Mouse (Mus musculus): ENCODE measurements around the gene Sirt1. TPM values are rescaled to one million over a fixed set of nuclear protein-coding genes. Genes with fewer than 3 reads are reported as not detected.

Sirt1 gene
- polyA plus RNA-seq, 1 experiment = 10.0 TPM

DNA sequence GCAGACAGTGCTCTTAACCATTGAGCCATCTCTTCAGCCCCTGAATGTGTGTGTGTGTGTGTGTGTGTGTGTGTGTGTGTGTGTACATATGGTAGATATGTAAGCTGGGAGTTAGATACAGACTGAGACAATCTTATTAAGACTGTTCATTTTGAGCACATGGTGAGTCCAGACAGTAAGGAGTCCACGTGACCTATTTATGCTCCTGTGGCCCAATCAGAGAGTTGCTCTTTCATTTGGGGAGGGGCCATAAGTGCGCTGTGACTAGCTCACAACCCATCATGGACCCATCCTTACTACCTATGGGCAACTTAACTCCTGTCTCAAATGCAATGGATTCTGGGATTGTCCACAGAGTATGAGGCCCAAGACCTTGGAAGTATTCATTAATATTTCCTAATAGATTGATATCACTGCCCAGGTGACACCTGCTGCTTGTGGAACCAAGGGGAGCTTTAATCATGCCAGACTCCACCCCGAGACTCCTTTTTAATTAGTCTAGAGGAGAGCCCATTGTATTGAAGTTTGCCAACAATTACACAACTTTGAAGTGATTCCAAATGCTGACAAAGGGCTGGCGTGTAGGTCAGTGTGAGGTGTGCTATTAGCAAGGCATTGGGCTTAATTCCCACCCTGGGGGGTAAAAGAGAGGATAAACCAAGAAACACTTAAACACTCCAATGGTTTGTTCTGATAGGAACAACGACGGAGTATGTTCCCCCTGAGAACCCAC is 2.4 kb downstream of the Sirt1 start:
- Histone ChIP-seq H3K27me3 (ENCODE audit: control insufficient read depth, insufficient read depth, low read length) (no peaks in the 10 kb centered on the region), H3K27ac (ENCODE audit: control insufficient read depth, insufficient read depth, low read length) (no peak overlapping the region), H3K36me3 (ENCODE audit: control insufficient read depth, insufficient read depth, low read length) (no peaks in the 10 kb centered on the region), H3K4me1 (replicated peaks; ENCODE audit: control insufficient read depth, insufficient read depth, low read length) (peaks cover 6% of the 10 kb centered on the region), H3K4me3 (ENCODE audit: control insufficient read depth, insufficient read depth, low read length) (no peak overlapping the region)
- 92% methylated on average over 6 of the region's 6 CpGs for WGBS
- TF ChIP-seq CTCF (IDR thresholded peaks at IDR 0.05; ENCODE audit: borderline replicate concordance, control insufficient read depth, extremely low read depth, insufficient read depth, low read length, poor library complexity) (no peak), POLR2A (IDR thresholded peaks at IDR 0.05; ENCODE audit: control insufficient read depth, extremely low read depth, insufficient read depth, low read length, poor library complexity) (no peak)
- DNase-seq = no peak

DNA sequence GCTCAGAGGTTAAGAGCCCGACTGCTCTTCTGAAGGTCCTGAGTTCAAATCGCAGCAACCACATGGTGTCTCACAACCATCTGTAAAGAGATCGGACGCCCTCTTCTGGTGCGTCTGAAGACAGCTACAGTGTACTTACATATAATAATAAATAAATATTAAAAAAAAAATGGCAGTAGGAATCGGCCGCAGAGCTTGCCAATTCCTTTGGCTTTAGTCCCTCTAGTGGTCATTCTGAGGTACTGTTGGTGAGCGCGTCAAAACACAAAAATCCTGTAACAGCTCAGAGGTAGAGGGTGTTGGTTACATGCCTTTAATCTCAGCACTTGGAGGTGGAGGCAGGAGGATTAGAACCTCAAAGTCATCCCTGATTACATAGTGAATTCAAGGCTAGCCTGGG is 4.0 kb downstream of the Sirt1 start:
- no peak overlapping the region for H3K4me3 ChIP-seq (ENCODE audit: control insufficient read depth, insufficient read depth, low read length)
- peaks cover 6% of the 10 kb centered on the region for H3K4me1 ChIP-seq (replicated peaks; ENCODE audit: control insufficient read depth, insufficient read depth, low read length)
- DNase-seq = peak; percentile 49
- 18% methylated on average over 9 of the region's 9 CpGs for WGBS
- no peak for TF ChIP-seq CTCF (IDR thresholded peaks at IDR 0.05; ENCODE audit: borderline replicate concordance, control insufficient read depth, extremely low read depth, insufficient read depth, low read length, poor library complexity)
- no peak for TF ChIP-seq POLR2A (IDR thresholded peaks at IDR 0.05; ENCODE audit: control insufficient read depth, extremely low read depth, insufficient read depth, low read length, poor library complexity)
- H3K27me3 ChIP-seq (ENCODE audit: control insufficient read depth, insufficient read depth, low read length) = no peaks in the 10 kb centered on the region
- no peak overlapping the region for H3K27ac ChIP-seq (ENCODE audit: control insufficient read depth, insufficient read depth, low read length)
- no peaks in the 10 kb centered on the region for H3K36me3 ChIP-seq (ENCODE audit: control insufficient read depth, insufficient read depth, low read length)

DNA sequence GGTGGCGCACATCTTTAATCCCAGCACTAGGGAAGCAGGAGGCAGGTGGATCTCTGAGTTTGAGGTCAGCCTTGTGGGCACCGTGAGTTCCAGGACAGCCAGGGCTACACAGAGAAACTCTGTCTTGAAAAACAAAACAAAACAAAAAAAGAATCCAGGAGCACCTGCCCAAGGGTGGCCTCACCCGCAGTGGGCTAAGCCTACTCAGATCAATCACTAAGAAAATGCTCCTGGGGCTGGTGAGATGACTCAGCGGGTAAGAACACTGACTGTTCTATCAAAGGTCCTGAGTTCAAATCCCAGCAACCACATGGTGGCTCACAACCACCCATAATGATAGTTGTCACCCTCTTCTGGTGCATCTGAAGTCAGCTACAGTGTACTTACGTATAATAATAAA is 5.2 kb downstream of the Sirt1 start:
- peaks cover under 1% of the 10 kb centered on the region; the same call in 1 of the 2 replicates for H3K4me1 ChIP-seq (replicated peaks; ENCODE audit: control insufficient read depth, insufficient read depth, low read length)
- 88% methylated on average over 5 of the region's 5 CpGs for WGBS
- DNase-seq = no peak
- H3K27ac ChIP-seq (ENCODE audit: control insufficient read depth, insufficient read depth, low read length) = no peak overlapping the region
- no peaks in the 10 kb centered on the region for H3K27me3 ChIP-seq (ENCODE audit: control insufficient read depth, insufficient read depth, low read length)
- no peaks in the 10 kb centered on the region for H3K36me3 ChIP-seq (ENCODE audit: control insufficient read depth, insufficient read depth, low read length)
- no peak for TF ChIP-seq POLR2A (IDR thresholded peaks at IDR 0.05; ENCODE audit: control insufficient read depth, extremely low read depth, insufficient read depth, low read length, poor library complexity)
- no peak for TF ChIP-seq CTCF (IDR thresholded peaks at IDR 0.05; ENCODE audit: borderline replicate concordance, control insufficient read depth, extremely low read depth, insufficient read depth, low read length, poor library complexity)
- no peak overlapping the region for H3K4me3 ChIP-seq (ENCODE audit: control insufficient read depth, insufficient read depth, low read length)

DNA sequence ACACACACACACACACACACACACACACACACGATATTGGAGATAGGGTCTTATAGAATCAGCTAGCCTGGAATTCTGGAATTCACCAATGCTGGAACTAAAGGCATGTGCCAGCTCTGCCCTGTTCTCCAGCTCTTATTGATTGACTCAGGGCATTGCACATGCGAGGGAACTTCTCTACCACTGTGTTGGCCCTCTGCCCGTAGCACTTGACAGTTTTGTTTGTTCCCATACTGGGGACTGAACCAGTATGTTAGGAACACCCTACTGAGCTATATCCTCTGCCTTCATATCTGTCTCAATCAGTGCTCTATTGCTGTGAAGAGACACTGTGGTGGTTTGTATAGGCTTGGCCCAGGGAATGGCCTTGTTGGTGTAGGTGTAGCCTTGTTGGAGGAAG is 13.5 kb downstream of the Sirt1 start:
- no peak for TF ChIP-seq POLR2A (IDR thresholded peaks at IDR 0.05; ENCODE audit: control insufficient read depth, extremely low read depth, insufficient read depth, low read length, poor library complexity)
- TF ChIP-seq CTCF (IDR thresholded peaks at IDR 0.05; ENCODE audit: borderline replicate concordance, control insufficient read depth, extremely low read depth, insufficient read depth, low read length, poor library complexity) = no peak
- Histone ChIP-seq H3K4me1 (replicated peaks; ENCODE audit: control insufficient read depth, insufficient read depth, low read length) (no peaks in the 10 kb centered on the region), H3K27me3 (ENCODE audit: control insufficient read depth, insufficient read depth, low read length) (no peaks in the 10 kb centered on the region), H3K27ac (ENCODE audit: control insufficient read depth, insufficient read depth, low read length) (no peak overlapping the region), H3K36me3 (ENCODE audit: control insufficient read depth, insufficient read depth, low read length) (no peaks in the 10 kb centered on the region), H3K4me3 (ENCODE audit: control insufficient read depth, insufficient read depth, low read length) (no peak overlapping the region)
- WGBS = 85% methylated on average over 3 of the region's 3 CpGs
- DNase-seq = no peak

DNA sequence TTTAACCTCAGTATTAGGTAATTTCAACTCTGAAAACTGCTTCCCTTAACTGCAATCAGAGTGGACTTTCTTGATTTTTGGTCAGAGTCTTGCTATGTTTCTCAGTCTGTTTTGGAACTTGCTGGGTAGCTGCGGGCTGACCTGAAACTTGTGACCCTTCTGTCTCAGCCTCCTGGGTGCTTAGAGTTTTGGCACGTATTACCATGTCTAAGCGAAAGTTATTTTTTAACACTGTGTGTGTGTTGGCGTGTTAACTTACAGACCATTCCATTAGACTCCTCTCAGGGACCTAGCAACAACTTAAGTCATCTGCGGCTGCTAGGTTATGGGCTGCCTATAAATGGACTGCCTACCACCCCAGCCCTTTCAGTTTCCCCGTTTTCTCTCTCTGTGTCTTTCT is 14.1 kb downstream of the Sirt1 start:
- H3K36me3 ChIP-seq (ENCODE audit: control insufficient read depth, insufficient read depth, low read length) = no peaks in the 10 kb centered on the region
- no peak overlapping the region for H3K4me3 ChIP-seq (ENCODE audit: control insufficient read depth, insufficient read depth, low read length)
- no peak overlapping the region for H3K27ac ChIP-seq (ENCODE audit: control insufficient read depth, insufficient read depth, low read length)
- no peak for DNase-seq
- no peaks in the 10 kb centered on the region for H3K4me1 ChIP-seq (replicated peaks; ENCODE audit: control insufficient read depth, insufficient read depth, low read length)
- 95% methylated on average over 6 of the region's 6 CpGs for WGBS
- H3K27me3 ChIP-seq (ENCODE audit: control insufficient read depth, insufficient read depth, low read length) = no peaks in the 10 kb centered on the region
- no peak for TF ChIP-seq POLR2A (IDR thresholded peaks at IDR 0.05; ENCODE audit: control insufficient read depth, extremely low read depth, insufficient read depth, low read length, poor library complexity)
- no peak for TF ChIP-seq CTCF (IDR thresholded peaks at IDR 0.05; ENCODE audit: borderline replicate concordance, control insufficient read depth, extremely low read depth, insufficient read depth, low read length, poor library complexity)

DNA sequence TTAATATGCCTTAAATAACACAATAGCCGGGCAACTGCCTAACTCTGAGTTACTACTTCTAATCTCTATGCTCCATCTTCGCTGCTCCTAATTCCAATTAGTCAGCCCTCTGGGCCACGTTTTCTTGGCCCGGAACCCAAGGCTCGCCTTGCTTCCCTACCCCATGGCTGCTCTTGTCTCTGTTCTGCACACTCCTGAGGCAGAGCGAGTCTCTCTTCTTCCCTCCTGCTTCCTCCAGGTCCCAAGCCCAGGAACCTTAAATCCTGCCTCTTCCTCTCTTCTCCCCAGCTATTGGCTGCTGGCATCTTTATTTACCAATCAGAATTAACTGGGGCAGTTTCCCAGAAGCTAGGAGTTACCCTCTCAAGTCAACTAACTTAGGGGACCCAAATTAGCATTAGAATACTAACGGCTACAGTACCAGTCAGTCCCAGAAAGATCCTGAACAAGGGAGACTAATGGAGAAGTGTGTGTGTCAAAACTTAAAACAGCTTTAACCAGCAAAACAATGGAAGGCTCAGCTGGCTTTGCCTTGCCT is 15.5 kb downstream of the Sirt1 start:
- TF ChIP-seq CTCF (IDR thresholded peaks at IDR 0.05; ENCODE audit: borderline replicate concordance, control insufficient read depth, extremely low read depth, insufficient read depth, low read length, poor library complexity) = no peak
- no peak for TF ChIP-seq POLR2A (IDR thresholded peaks at IDR 0.05; ENCODE audit: control insufficient read depth, extremely low read depth, insufficient read depth, low read length, poor library complexity)
- Histone ChIP-seq H3K36me3 (ENCODE audit: control insufficient read depth, insufficient read depth, low read length) (no peaks in the 10 kb centered on the region), H3K27me3 (ENCODE audit: control insufficient read depth, insufficient read depth, low read length) (no peaks in the 10 kb centered on the region), H3K4me3 (ENCODE audit: control insufficient read depth, insufficient read depth, low read length) (no peak overlapping the region), H3K4me1 (replicated peaks; ENCODE audit: control insufficient read depth, insufficient read depth, low read length) (no peaks in the 10 kb centered on the region), H3K27ac (ENCODE audit: control insufficient read depth, insufficient read depth, low read length) (no peak overlapping the region)
- no peak for DNase-seq
- 86% methylated on average over 7 of the region's 7 CpGs for WGBS

Measured in thymus, adult 2 months (tissue).